Mouse (Mus musculus) forebrain, embryonic 10.5 days (tissue): ENCODE measurements around the gene Agps. TPM values are rescaled to one million over a fixed set of nuclear protein-coding genes. Genes with fewer than 3 reads are reported as not detected.
"Not testable (repeated sequence)": the region's sequence is repeated elsewhere in the genome, so short reads cannot be mapped to it uniquely, and the experiment has no call there.

Source experiments
- DNase-seq: peaks from one replicate; pipeline ENCODE4 v3.0.0-alpha.2; 2017; ENCODE audit warnings: low spot score; ENCODE audit errors: extremely low spot score
- H3K27ac ChIP-seq: fragments of 300-500 bp; sonication (generic); 2 replicates; pipeline ENCODE4 v1.5.1; 2016; ENCODE audit warnings: mild to moderate bottlenecking
- H3K27me3 ChIP-seq: fragments of 300-500 bp; sonication (generic); 2 replicates; pipeline ENCODE4 v1.6.1; 2016; ENCODE audit warnings: mild to moderate bottlenecking; ENCODE audit not compliant: poor library complexity, severe bottlenecking
- H3K36me3 ChIP-seq: fragments of 300-500 bp; sonication (generic); replicated peaks from 2 replicates; pipeline ENCODE4 v1.6.1; 2016; ENCODE audit warnings: mild to moderate bottlenecking, moderate library complexity
- H3K4me1 ChIP-seq: fragments of 300-500 bp; sonication (generic); 2 replicates; pipeline ENCODE4 v1.6.1; 2016
- H3K4me3 ChIP-seq: fragments of 300-500 bp; sonication (generic); 2 replicates; pipeline ENCODE4 v1.5.1; 2016; ENCODE audit warnings: mild to moderate bottlenecking, moderate library complexity
- H3K9me3 ChIP-seq: fragments of 300-500 bp; sonication (generic); 2 replicates; pipeline ENCODE4 v1.6.1; 2016; ENCODE audit warnings: mild to moderate bottlenecking, moderate library complexity
- WGBS: fragments of 180-500 bp; shearing (Covaris S2); methylation state at CpG from one replicate; pipeline ENCODE4 v1.1.7; 2016; 5-methylcytosine and 5-hydroxymethylcytosine counted together
- polyA plus RNA-seq: library from polyadenylated mRNA; unstranded; fragments of >200 nt; fragmentation: Nextera tagmentation; extraction: Ambion mirVana; gene quantifications from 2 replicates; pipeline ENCODE4 v1.2.1, GENCODE M21; 2016

Gene Agps
- polyA plus RNA-seq, 1 experiment from 2014 or later, result 41.4 TPM

GRCm38 (mm10) chr2:75915040-75915439 is 83.1 kb downstream of the Agps start:
- H3K4me3 ChIP-seq, result no peak overlapping the region
- H3K27ac ChIP-seq, result no peak overlapping the region
- WGBS, result 90% methylated on average over 3 of the region's 3 CpGs
- no peak for DNase-seq
- H3K27me3 ChIP-seq, result no peaks in the 10 kb centered on the region
- no peaks in the 10 kb centered on the region for H3K9me3 ChIP-seq
- H3K4me1 ChIP-seq, result no peaks in the 10 kb centered on the region
- H3K36me3 ChIP-seq, result peaks cover 43% of the 10 kb centered on the region

- no peaks in the 10 kb centered on the region for H3K9me3 ChIP-seq
- peaks cover 25% of the 10 kb centered on the region for H3K36me3 ChIP-seq
- DNase-seq, result no peak
- peaks cover 3% of the 10 kb centered on the region; the same call in 1 of the 2 replicates for H3K4me1 ChIP-seq
- 88% methylated on average over 4 of the region's 4 CpGs for WGBS
- H3K4me3 ChIP-seq, result no peak overlapping the region
- no peak overlapping the region for H3K27ac ChIP-seq
- no peaks in the 10 kb centered on the region for H3K27me3 ChIP-seq
These were observed 91.9 kb downstream of the Agps start for GRCm38 (mm10) chr2:75923807-75924340.

GRCm38 (mm10) chr2:75926061-75926460 is 94.1 kb downstream of the Agps start:
- H3K4me1 ChIP-seq, result peaks cover 3% of the 10 kb centered on the region; the same call in 1 of the 2 replicates
- no peak overlapping the region for H3K27ac ChIP-seq
- H3K4me3 ChIP-seq, result no peak overlapping the region
- H3K27me3 ChIP-seq, result no peaks in the 10 kb centered on the region
- H3K36me3 ChIP-seq, result peaks cover 30% of the 10 kb centered on the region
- no peaks in the 10 kb centered on the region for H3K9me3 ChIP-seq
- no peak for DNase-seq
- 89% methylated on average over 5 of the region's 5 CpGs for WGBS

- Histone ChIP-seq H3K27ac (no peak overlapping the region), H3K4me1 (peaks cover 3% of the 10 kb centered on the region; the same call in 1 of the 2 replicates), H3K36me3 (peaks cover 28% of the 10 kb centered on the region), H3K4me3 (no peak overlapping the region), H3K9me3 (no peaks in the 10 kb centered on the region), H3K27me3 (no peaks in the 10 kb centered on the region)
- no peak for DNase-seq
- whole genome bisulfite sequencing, result 97% methylated on average over 3 of the region's 3 CpGs
These were observed 96.0 kb downstream of the Agps start for GRCm38 (mm10) chr2:75928011-75928410.

GRCm38 (mm10) chr2:75929141-75929540 is 97.2 kb downstream of the Agps start:
- H3K4me3 ChIP-seq, result no peak overlapping the region
- no peak for DNase-seq
- H3K9me3 ChIP-seq, result no peaks in the 10 kb centered on the region
- 95% methylated on average over 2 of the region's 2 CpGs for WGBS
- H3K27me3 ChIP-seq, result no peaks in the 10 kb centered on the region
- peaks cover 28% of the 10 kb centered on the region for H3K36me3 ChIP-seq
- H3K4me1 ChIP-seq, result peaks cover 7% of the 10 kb centered on the region; the same call in 1 of the 2 replicates
- no peak overlapping the region for H3K27ac ChIP-seq

DNA sequence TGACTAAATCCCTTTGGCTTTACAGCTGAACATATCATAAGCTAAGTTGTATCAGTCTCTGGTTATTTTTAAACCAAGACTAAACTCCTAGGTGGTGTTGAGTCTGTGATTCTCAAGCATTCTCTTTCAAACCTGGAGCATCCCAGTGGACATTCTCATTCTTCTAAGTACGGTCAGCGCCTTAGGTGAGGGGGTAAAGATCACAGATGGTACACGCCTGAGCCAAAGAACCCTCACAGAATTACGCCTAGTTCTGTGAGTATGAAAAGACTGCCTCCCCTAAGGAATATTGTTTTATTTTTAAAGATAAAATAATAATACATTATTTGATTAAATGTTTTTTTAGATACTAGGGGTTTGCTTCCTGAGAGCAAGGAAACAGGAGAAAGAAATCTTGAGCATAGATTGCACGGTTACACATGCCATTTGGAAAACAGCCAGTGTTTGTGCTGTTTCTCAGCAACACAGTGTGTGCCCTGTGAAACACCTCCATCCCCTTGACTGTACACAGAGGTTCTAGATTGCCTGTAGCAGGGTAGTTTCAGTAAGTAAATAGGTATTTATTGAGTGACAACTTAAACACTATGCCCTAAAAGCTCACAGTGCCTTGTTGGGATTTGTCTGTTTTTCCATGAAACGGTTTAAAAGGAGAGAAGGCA is 97.9 kb downstream of the Agps start:
- WGBS, result 93% methylated on average over 6 of the region's 6 CpGs
- DNase-seq, result no peak
- H3K4me3 ChIP-seq, result no peak overlapping the region
- peaks cover 28% of the 10 kb centered on the region for H3K36me3 ChIP-seq
- H3K4me1 ChIP-seq, result 0 out of 2 replicates have a peak, but pooled peaks cover 4% of the 10 kb centered on the region
- no peaks in the 10 kb centered on the region for H3K27me3 ChIP-seq
- H3K9me3 ChIP-seq, result no peaks in the 10 kb centered on the region
- no peak overlapping the region for H3K27ac ChIP-seq

GRCm38 (mm10) chr2:75930941-75931340 is 99.0 kb downstream of the Agps start:
- H3K4me1 ChIP-seq, result 0 out of 2 replicates have a peak, but pooled peaks cover 4% of the 10 kb centered on the region
- no peaks in the 10 kb centered on the region for H3K27me3 ChIP-seq
- no peak for DNase-seq
- 97% methylated on average over 2 of the region's 2 CpGs for WGBS
- H3K27ac ChIP-seq, result no peak overlapping the region
- H3K36me3 ChIP-seq, result peaks cover 25% of the 10 kb centered on the region
- no peaks in the 10 kb centered on the region for H3K9me3 ChIP-seq
- no peak overlapping the region for H3K4me3 ChIP-seq

GRCm38 (mm10) chr2:75933541-75933940 is 101.6 kb downstream of the Agps start:
- no peak overlapping the region for H3K4me3 ChIP-seq
- peaks cover 10% of the 10 kb centered on the region; the same call in 1 of the 2 replicates for H3K36me3 ChIP-seq
- no peaks in the 10 kb centered on the region for H3K9me3 ChIP-seq
- no peaks in the 10 kb centered on the region for H3K27me3 ChIP-seq
- peak; percentile 10 for DNase-seq
- 59% methylated on average over 7 of the region's 7 CpGs for WGBS
- H3K4me1 ChIP-seq, result peaks cover 8% of the 10 kb centered on the region
- no peak overlapping the region for H3K27ac ChIP-seq

GRCm38 (mm10) chr2:75936685-75937084 is 104.7 kb downstream of the Agps start:
- DNase-seq, H3K27me3 ChIP-seq, H3K4me3 ChIP-seq, H3K36me3 ChIP-seq, H3K4me1 ChIP-seq, H3K9me3 ChIP-seq, H3K27ac ChIP-seq: not testable (repeated sequence)
- 91% methylated on average over 2 of the region's 2 CpGs for WGBS

DNA sequence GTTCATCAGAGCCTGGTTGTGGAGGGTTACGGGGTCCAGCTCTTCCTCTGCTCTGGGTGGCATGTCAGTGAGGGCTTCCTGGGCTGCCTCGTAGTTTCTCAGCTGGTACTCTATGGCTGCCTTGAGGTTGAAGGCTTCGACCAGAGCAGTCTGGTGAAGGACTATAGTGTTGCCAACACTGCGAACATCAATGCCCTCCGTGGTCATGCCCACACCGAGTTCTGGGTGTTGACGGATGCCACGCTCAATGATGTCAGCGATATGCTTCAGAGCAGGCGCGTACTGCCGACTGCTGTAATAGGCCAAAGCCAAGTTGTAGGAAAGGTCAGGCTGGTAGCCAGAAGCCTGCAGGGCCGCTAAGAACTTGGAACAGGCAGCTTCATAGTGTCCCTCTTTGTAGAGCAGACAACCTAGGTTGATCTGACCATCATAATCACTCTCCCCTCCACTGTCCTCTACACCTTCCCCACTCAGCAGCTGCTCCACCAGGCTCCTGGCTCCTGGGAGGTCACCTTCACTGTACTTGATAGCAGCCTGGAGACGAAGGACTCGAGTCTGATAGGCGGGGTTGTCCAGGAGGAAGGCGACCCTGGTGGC is 105.6 kb downstream of the Agps start:
- 74% methylated on average over 16 of the region's 17 CpGs for WGBS
- H3K27ac ChIP-seq, result peak overlapping the region; percentile 94
- H3K4me3 ChIP-seq, result peak overlapping the region; percentile 67
- peak; percentile 13 for DNase-seq
- not testable (repeated sequence) for H3K9me3 ChIP-seq, H3K27me3 ChIP-seq, H3K4me1 ChIP-seq, H3K36me3 ChIP-seq

GRCm38 (mm10) chr2:75938117-75939063 is 106.4 kb downstream of the Agps start, which contains the start of gene Ttc30b:
Gene Ttc30b, minus strand, starts transcription at chr2:75938585.
- H3K27ac ChIP-seq, result peak within 1 kb of the TSS; percentile 94
- no peaks in the 10 kb centered on the region for H3K9me3 ChIP-seq
- H3K27me3 ChIP-seq, result no peaks in the 10 kb centered on the region
- peaks cover 7% of the 10 kb centered on the region for H3K4me1 ChIP-seq
- H3K4me3 ChIP-seq, result peak within 1 kb of the TSS; percentile 67
- H3K36me3 ChIP-seq, result no peaks in the 10 kb centered on the region
- peak; percentile 86 for DNase-seq
- 4% methylated on average over 40 of the region's 42 CpGs for WGBS

DNA sequence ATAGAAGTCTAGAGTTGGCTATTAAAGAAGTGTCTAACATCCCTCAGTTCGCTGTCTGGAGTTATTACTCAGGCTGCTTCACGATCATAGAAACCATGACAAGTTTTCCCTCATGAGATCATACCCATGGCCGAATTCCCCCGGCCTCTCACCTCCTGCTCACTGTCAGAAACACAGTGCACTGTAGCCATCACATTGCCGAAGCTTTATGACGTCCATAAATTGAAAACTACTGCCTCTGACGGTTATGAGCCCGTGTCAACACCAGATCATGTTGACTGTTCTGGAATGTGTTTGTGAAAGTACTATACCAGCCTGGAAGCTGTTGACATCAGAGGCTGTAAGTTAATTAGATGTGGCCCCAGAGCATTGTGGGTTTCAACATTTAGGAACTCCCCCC is 118.7 kb downstream of the Agps start:
- 91% methylated on average over 8 of the region's 8 CpGs for WGBS
- Histone ChIP-seq H3K27me3 (no peaks in the 10 kb centered on the region), H3K9me3 (no peaks in the 10 kb centered on the region), H3K4me1 (0 out of 2 replicates have a peak, but pooled peaks cover 1% of the 10 kb centered on the region), H3K27ac (no peak overlapping the region), H3K4me3 (no peak overlapping the region), H3K36me3 (no peaks in the 10 kb centered on the region)
- DNase-seq, result no peak
